ENCODE assay signal across 15 mouse cellular contexts in genomic region chr15:64613503-64613902, GRCm38 (mm10).
"Had no signal": no experiment of that assay in that cellular context is flagged by ENCODE, and none has a peak within 500 bp of the region (broad histone marks: within the 10 kb centered on the region; RNA-seq: fewer than 3 reads in every experiment).

No protein-coding gene starts in this region.

- H3K27ac ChIP-seq: kidney, embryonic 15.5 days; liver, embryonic 12.5 days; lung, embryonic 15.5 days; macrophage; midbrain, embryonic 15.5 days; stomach, embryonic 15.5 days had no signal

- ATAC-seq: liver, embryonic 12.5 days; midbrain, embryonic 15.5 days had no signal

- H3K9ac ChIP-seq: kidney, embryonic 15.5 days; liver, embryonic 12.5 days; lung, embryonic 15.5 days; midbrain, embryonic 15.5 days; stomach, embryonic 15.5 days had no signal

- DNase-seq: kidney, adult 2 months; kidney, postnatal 14 days; left cerebral cortex, postnatal 4 days; lung, postnatal 14 days; right cerebral cortex, postnatal 14 days; thymus, adult 2 months; thymus, postnatal 25 days had no signal

- H3K4me3 ChIP-seq: kidney, embryonic 15.5 days; liver, embryonic 12.5 days; lung, embryonic 15.5 days; megakaryocyte, embryonic 14.5 days; midbrain, embryonic 15.5 days; stomach, embryonic 15.5 days had no signal

- H3K4me1 ChIP-seq: liver, embryonic 12.5 days; lung, embryonic 15.5 days; megakaryocyte, embryonic 14.5 days; midbrain, embryonic 15.5 days; stomach, embryonic 15.5 days had no signal

- H3K4me2 ChIP-seq: kidney, embryonic 15.5 days; liver, embryonic 12.5 days; lung, embryonic 15.5 days; midbrain, embryonic 11.5 days; midbrain, embryonic 15.5 days; stomach, embryonic 15.5 days had no signal

- H3K27me3 ChIP-seq: kidney, embryonic 15.5 days; liver, embryonic 12.5 days; lung, embryonic 15.5 days; midbrain, embryonic 15.5 days; stomach, embryonic 15.5 days had no signal

- H3K36me3 ChIP-seq: kidney, embryonic 15.5 days; liver, embryonic 12.5 days; lung, embryonic 15.5 days; midbrain, embryonic 15.5 days; stomach, embryonic 15.5 days had no signal

- H3K9me3 ChIP-seq: kidney, embryonic 15.5 days; liver, embryonic 12.5 days; lung, embryonic 15.5 days; megakaryocyte, embryonic 14.5 days; midbrain, embryonic 15.5 days; stomach, embryonic 15.5 days had no signal
